Comparison of ENCODE assay signal across 18 mouse cellular contexts in the genomic region with DNA sequence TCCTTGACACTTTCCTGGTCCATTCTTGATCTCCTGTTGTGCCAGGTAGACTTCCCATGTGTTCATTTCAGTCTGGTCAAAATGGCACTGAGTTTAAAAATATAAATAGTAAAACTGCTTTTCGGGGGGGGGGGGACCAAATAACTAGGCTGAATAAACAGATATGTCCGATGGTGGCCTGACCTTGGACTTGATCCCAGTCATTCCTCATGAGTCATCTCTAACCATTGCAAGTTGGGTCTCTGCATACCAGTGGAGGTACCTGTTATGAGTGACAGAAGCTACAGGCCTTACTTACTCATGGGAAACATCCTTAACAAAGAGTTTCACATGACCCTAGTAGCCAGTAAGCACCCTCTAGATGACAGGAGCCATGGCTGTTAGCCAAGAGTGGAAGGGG.
A peak's percentile ranks its signal among the peaks of the same experiment; 100 is the strongest.
DNase-seq lines count a peak whose midpoint lies in the region; TF ChIP-seq lines count a peak whose summit lies in the region.
"Had no signal": no experiment of that assay in that cellular context is flagged by ENCODE, and none has a peak within 500 bp of the region (broad histone marks: within the 10 kb centered on the region; RNA-seq: fewer than 3 reads in every experiment).

No protein-coding gene starts in this region.

- DNase-seq in NIH3T3 (ENCODE audit: low read depth): peak; percentile 46
- peak; percentile 16 for DNase-seq in adrenal gland, postnatal 14 days
- DNase-seq in cerebellum, postnatal 10 days: no peak
- no peak for DNase-seq in spleen, adult 18-20 months
- DNase-seq in thymus, postnatal 10 days (ENCODE audit: low spot score in 2 of 2): no peak
- DNase-seq: B cell, adult 2 months; cerebellum, adult 11 months; cerebellum, adult 8-10 months; gastrocnemius, postnatal 10 days; heart, adult 2 months; kidney, adult 2 months had no signal

- no peak for TF ChIP-seq CTCF in C2C12 (IDR thresholded peaks at IDR 0.05; ENCODE audit: control insufficient read depth, insufficient read depth, insufficient read length)

- H3K27me3 ChIP-seq in C2C12 (ENCODE audit: control insufficient read depth, insufficient read depth, insufficient read length) (no peaks in the 10 kb centered on the region), myocyte (ENCODE audit: control insufficient read depth, insufficient read depth, insufficient read length) (no peaks in the 10 kb centered on the region)
- H3K27me3 ChIP-seq: embryonic facial prominence, embryonic 12.5 days; heart, embryonic 12.5 days; intestine, embryonic 15.5 days had no signal

- H3K36me3 ChIP-seq in C2C12 (ENCODE audit: control insufficient read depth, insufficient read depth) (no peaks in the 10 kb centered on the region), myocyte (ENCODE audit: control insufficient read depth, insufficient read depth) (no peaks in the 10 kb centered on the region)
- H3K36me3 ChIP-seq: embryonic facial prominence, embryonic 12.5 days; forebrain, embryonic 12.5 days; heart, embryonic 12.5 days; hindbrain, embryonic 10.5 days; intestine, embryonic 15.5 days had no signal

- no peak for TF ChIP-seq POLR2A in myocyte (IDR thresholded peaks at IDR 0.05; ENCODE audit: insufficient read length, low read depth)

- H3K79me3 ChIP-seq in C2C12 (ENCODE audit: low read depth): no peaks in the 10 kb centered on the region

- H3K79me2 ChIP-seq in C2C12 (ENCODE audit: control insufficient read depth, insufficient read depth): no peaks in the 10 kb centered on the region
- H3K79me2 ChIP-seq in myocyte (ENCODE audit: control insufficient read depth, insufficient read depth): no peaks in the 10 kb centered on the region

- H3K4me2 ChIP-seq in myocyte (ENCODE audit: low read depth): peak overlapping the region; percentile 32
- H3K4me2 ChIP-seq: heart, embryonic 12.5 days; intestine, embryonic 15.5 days had no signal

- H3ac ChIP-seq in C2C12 (ENCODE audit: control insufficient read depth, insufficient read length, low read depth) (no peak overlapping the region), myocyte (ENCODE audit: control insufficient read depth, insufficient read length) (no peak overlapping the region)

- H3K4me3 ChIP-seq in C2C12 (ENCODE audit: insufficient read depth, poor library complexity, severe bottlenecking): no peak overlapping the region
- no peak overlapping the region for H3K4me3 ChIP-seq in myocyte
- H3K4me3 ChIP-seq: embryonic facial prominence, embryonic 12.5 days; forebrain, embryonic 12.5 days; heart, adult 2 months; heart, embryonic 12.5 days; intestine, embryonic 15.5 days had no signal

TF ChIP-seq in C2C12, 6 proteins besides CTCF, POLR2A, EP300 and RAD21:
- no peak for TF ChIP-seq FOSL1 (IDR thresholded peaks at IDR 0.05; ENCODE audit: insufficient read depth, low read length, poor library complexity, severe bottlenecking)
- peak; percentile 8 for TF ChIP-seq USF1 (IDR thresholded peaks at IDR 0.05; ENCODE audit: low read depth)
- no peak for TF ChIP-seq CEBPB (IDR thresholded peaks at IDR 0.05; ENCODE audit: low read depth)

TF ChIP-seq in myocyte, 11 proteins besides CTCF, POLR2A, EP300 and RAD21:
- TF ChIP-seq SRF (IDR thresholded peaks at IDR 0.05; ENCODE audit: control insufficient read depth, insufficient read length, low read depth): no peak
- no peak for TF ChIP-seq E2F4 (IDR thresholded peaks at IDR 0.05; ENCODE audit: insufficient read depth)
- TF ChIP-seq MYOD1 (IDR thresholded peaks at IDR 0.05; ENCODE audit: control insufficient read depth in 1 of 3, insufficient read length in 2 of 3, low read depth in 2 of 3): no peak
- no peak for TF ChIP-seq POLR2AphosphoS2 (IDR thresholded peaks at IDR 0.05; ENCODE audit: insufficient read length, low read depth)
- no peak for TF ChIP-seq MAX (IDR thresholded peaks at IDR 0.05; ENCODE audit: low read depth)
- no peak for TF ChIP-seq TCF3 (IDR thresholded peaks at IDR 0.05; ENCODE audit: insufficient read length, low read depth)
- TF ChIP-seq MYOG (IDR thresholded peaks at IDR 0.05; ENCODE audit: control insufficient read depth in 1 of 3, insufficient read depth in 1 of 3, insufficient read length in 2 of 3, low read depth in 2 of 3): no peak
- no peak for TF ChIP-seq TCF12 (IDR thresholded peaks at IDR 0.05; ENCODE audit: insufficient read depth, poor library complexity, severe bottlenecking)
- no peak for TF ChIP-seq CEBPB (IDR thresholded peaks at IDR 0.05; ENCODE audit: insufficient read depth, poor library complexity, severe bottlenecking)
- no peak for TF ChIP-seq USF1 (IDR thresholded peaks at IDR 0.05; ENCODE audit: low read depth)
- no peak for TF ChIP-seq REST (IDR thresholded peaks at IDR 0.05; ENCODE audit: insufficient read depth, insufficient read length)

Comparison
In these comparisons a context has a peak if more than half of its experiments do, and no peak if none do; other contexts are left out.
1. DNase-seq: peak in NIH3T3 (single experiment) and adrenal gland, postnatal 14 days (single experiment); none in cerebellum, postnatal 10 days (0 of 2), spleen, adult 18-20 months (0 of 2) and thymus, postnatal 10 days (0 of 2).